Mouse (Mus musculus) midbrain, embryonic 16.5 days (tissue): ENCODE results near the gene Rtl8a. TPM values are rescaled to one million over a fixed set of nuclear protein-coding genes. Genes with fewer than 3 reads are reported as not detected.
"Not testable (repeated sequence)": the region's sequence is repeated elsewhere in the genome, so short reads cannot be mapped to it uniquely, and the experiment has no call there.

Experiments used
- ATAC-seq: fragments of 200-750 bp; cut with Nextera tagmentation; 2 replicates; pipeline ENCODE4 v1.8.0; 2017; ENCODE audit warnings: moderate TSS enrichment
- H3K27ac ChIP-seq: fragments of 300-500 bp; sonication (generic); 2 replicates; pipeline ENCODE4 v1.5.1; 2014; ENCODE audit warnings: mild to moderate bottlenecking, low read length, mixed read lengths
- H3K27me3 ChIP-seq: fragments of 300-500 bp; sonication (generic); 2 replicates; pipeline ENCODE4 v1.6.1; 2014; ENCODE audit warnings: low read depth, low read length, mixed read lengths; ENCODE audit not compliant: control insufficient read depth, insufficient read depth
- H3K36me3 ChIP-seq: fragments of 300-500 bp; sonication (generic); 2 replicates; pipeline ENCODE4 v1.6.1; 2014; ENCODE audit warnings: mild to moderate bottlenecking, low read length, moderate library complexity, mixed read lengths; ENCODE audit not compliant: control insufficient read depth, insufficient read depth
- H3K4me1 ChIP-seq: fragments of 300-500 bp; sonication (generic); 2 replicates; pipeline ENCODE4 v1.6.1; 2014; ENCODE audit warnings: mild to moderate bottlenecking, low read length, mixed read lengths; ENCODE audit not compliant: control insufficient read depth, insufficient read depth
- H3K4me2 ChIP-seq: fragments of 300-500 bp; sonication (generic); 2 replicates; pipeline ENCODE4 v1.6.1; 2014; ENCODE audit warnings: mild to moderate bottlenecking, low read length, mixed read lengths
- H3K4me3 ChIP-seq: fragments of 300-500 bp; sonication (generic); 2 replicates; pipeline ENCODE4 v1.5.1; 2014; ENCODE audit warnings: low read depth, mild to moderate bottlenecking, low read length, moderate library complexity, mixed read lengths
- H3K9ac ChIP-seq: fragments of 300-500 bp; sonication (generic); 2 replicates; pipeline ENCODE4 v1.6.1; 2014; ENCODE audit warnings: low read depth, low read length, mixed read lengths
- H3K9me3 ChIP-seq: fragments of 300-500 bp; sonication (generic); replicated peaks from 2 replicates; pipeline ENCODE4 v1.6.1; 2014; ENCODE audit warnings: mild to moderate bottlenecking, low read length, mixed read lengths; ENCODE audit not compliant: control insufficient read depth, poor library complexity, severe bottlenecking
- WGBS: fragments of 180-500 bp; shearing (Covaris S2); extraction: QIAGEN DNeasy Blood & Tissue Kit; methylation state at CpG from one replicate; pipeline ENCODE4 v1.1.7; 2014; 5-methylcytosine and 5-hydroxymethylcytosine counted together
- polyA plus RNA-seq: library from polyadenylated mRNA; unstranded; fragments of >200 nt; fragmentation: Nextera tagmentation; extraction: Ambion mirVana; gene quantifications from 2 replicates; pipeline ENCODE4 v1.2.1, GENCODE M21; 2015

Gene Rtl8a
- polyA plus RNA-seq, 1 experiment from 2014 or later, result 231 TPM

GRCm38 (mm10) chrX:53606176-53606575 lies 37.3 kb downstream of the Rtl8a start:
- H3K9ac ChIP-seq, H3K27ac ChIP-seq, H3K36me3 ChIP-seq, H3K4me1 ChIP-seq, H3K4me3 ChIP-seq, H3K4me2 ChIP-seq, H3K9me3 ChIP-seq, ATAC-seq, H3K27me3 ChIP-seq: not testable (repeated sequence)
- WGBS, result 44% methylated on average over 1 of the region's 1 CpGs

- not testable (repeated sequence) for H3K9ac ChIP-seq, H3K9me3 ChIP-seq, H3K4me3 ChIP-seq, H3K27ac ChIP-seq, H3K4me2 ChIP-seq, H3K4me1 ChIP-seq, H3K36me3 ChIP-seq, ATAC-seq, H3K27me3 ChIP-seq
- 0% methylated on average over 1 of the region's 2 CpGs for WGBS
Observed at GRCm38 (mm10) chrX:53599993-53600392, 43.5 kb downstream of the Rtl8a start.

Other genes with a start within 250 kb of the Rtl8a start
- gene Etd, start 208.8 kb downstream of the Rtl8a start, polyA plus RNA-seq, result not detected in 2 replicates
- gene Rtl8c, start 35.6 kb downstream of the Rtl8a start, polyA plus RNA-seq, result 229 and 233 TPM in 2 replicates
- 0.76 TPM in 1 of 2 replicates, not detected in the other for gene Gm14597, start 34.7 kb downstream of the Rtl8a start, polyA plus RNA-seq
- gene Rtl8b, start 26.7 kb upstream of the Rtl8a start, polyA plus RNA-seq, result 179 and 185 TPM in 2 replicates
- 0.19 and 0.29 TPM in 2 replicates for gene 4930502E18Rik, start 81.1 kb upstream of the Rtl8a start, polyA plus RNA-seq
- not detected in 2 replicates for gene 1700013H16Rik, start 114.1 kb upstream of the Rtl8a start, polyA plus RNA-seq
- gene Zfp36l3, start 132.7 kb upstream of the Rtl8a start, polyA plus RNA-seq, result not detected in 2 replicates
- 1.6 and 2.8 TPM in 2 replicates for gene Xlr, start 154.0 kb upstream of the Rtl8a start, polyA plus RNA-seq